Mouse (Mus musculus) MEL (cell line): ENCODE measurements at regions not wholly inside any gene's neighbourhood (a gene's known extent, or its start where the extent isn't known, plus 50 kb on each side); places are given as distances from the start of the nearest gene placed in this dataset.

Source experiments
- DNase-seq: peaks from one replicate; pipeline ENCODE4 v3.0.0; 2011; ENCODE audit warnings: low read depth, low spot score
- H3K27ac ChIP-seq: 2 replicates; pipeline ENCODE4 v1.5.1; 2012; ENCODE audit warnings: low read depth, mild to moderate bottlenecking, control low read depth, low read length, moderate library complexity; ENCODE audit not compliant: control insufficient read depth
- H3K27me3 ChIP-seq, 2 experiments: fragments of 150-350 bp in 1 of 2; sonication (generic) in 1 of 2; 2 replicates each; pipeline ENCODE4 v1.6.1; 2012; ENCODE audit warnings: low read length in 2 of 2, mild to moderate bottlenecking in 2 of 2, improper control_type of control experiment in 1 of 2, moderate library complexity in 1 of 2; ENCODE audit not compliant: insufficient read depth in 2 of 2, control insufficient read depth in 1 of 2
- H3K36me3 ChIP-seq, 2 experiments: 2 replicates each; pipeline ENCODE4 v1.6.1; 2012 to 2014; ENCODE audit warnings: low read length in 2 of 2, improper control_type of control experiment in 1 of 2, inconsistent platforms in 1 of 2, mild to moderate bottlenecking in 1 of 2; ENCODE audit not compliant: insufficient read depth in 2 of 2, control insufficient read depth in 1 of 2
- H3K4me1 ChIP-seq, 2 experiments: fragments of 150-350 bp in 1 of 2; sonication (generic) in 1 of 2; 2 replicates each; pipeline ENCODE4 v1.6.1; 2012; ENCODE audit warnings: low read length in 2 of 2, improper control_type of control experiment in 1 of 2, mild to moderate bottlenecking in 1 of 2; ENCODE audit not compliant: insufficient read depth in 2 of 2, control insufficient read depth in 1 of 2
- H3K4me3 ChIP-seq, 2 experiments: fragments of 150-350 bp in 1 of 2; sonication (generic) in 1 of 2; 2 replicates each; pipeline ENCODE4 v1.5.1; 2012; ENCODE audit warnings: low read depth in 2 of 2, low read length in 2 of 2, mild to moderate bottlenecking in 2 of 2, moderate library complexity in 2 of 2, control low read depth in 1 of 2, improper control_type of control experiment in 1 of 2; ENCODE audit not compliant: control insufficient read depth in 1 of 2, insufficient read depth in 1 of 2
- H3K79me2 ChIP-seq: 2 replicates; pipeline ENCODE4 v1.6.1; 2012; ENCODE audit warnings: mild to moderate bottlenecking, low read length, moderate library complexity; ENCODE audit not compliant: control insufficient read depth, poor library complexity, insufficient read depth
- H3K9ac ChIP-seq: 2 replicates; pipeline ENCODE4 v1.6.1; 2012; ENCODE audit warnings: low read depth, mild to moderate bottlenecking, control low read depth, low read length, moderate library complexity; ENCODE audit not compliant: control insufficient read depth, poor library complexity, severe bottlenecking
- H3K9me3 ChIP-seq: fragments of 150-350 bp; sonication (generic); replicated peaks from 2 replicates; pipeline ENCODE4 v1.6.1; 2012; ENCODE audit warnings: mild to moderate bottlenecking, low read length, improper control_type of control experiment, moderate library complexity; ENCODE audit not compliant: insufficient read depth
- BHLHE40 ChIP-seq: IDR thresholded peaks from 2 replicates; pipeline ENCODE4 v1.6.1; 2012; ENCODE audit warnings: low read depth, mild to moderate bottlenecking, inconsistent platforms, low read length, improper control_type of control experiment, borderline replicate concordance
- CHD1 ChIP-seq: IDR thresholded peaks from 2 replicates; pipeline ENCODE4 v1.6.1; 2012; ENCODE audit warnings: low read depth, mild to moderate bottlenecking, inconsistent platforms, low read length, improper control_type of control experiment
- CHD2 ChIP-seq: IDR thresholded peaks from 2 replicates; pipeline ENCODE4 v1.6.1; 2011; ENCODE audit warnings: low read length, improper control_type of control experiment
- E2F4 ChIP-seq: IDR thresholded peaks from 2 replicates; pipeline ENCODE4 v1.6.1; 2011; ENCODE audit warnings: low read depth, low read length, improper control_type of control experiment, borderline replicate concordance
- ELF1 ChIP-seq: IDR thresholded peaks from 2 replicates; pipeline ENCODE4 v1.6.1; 2014; ENCODE audit warnings: low read depth, mild to moderate bottlenecking, inconsistent platforms, low read length, improper control_type of control experiment, moderate library complexity
- EP300 ChIP-seq, 2 experiments: IDR thresholded peaks; 2 replicates each; pipeline ENCODE4 v1.6.1; 2011; ENCODE audit warnings: improper control_type of control experiment in 2 of 2, low read length in 2 of 2, low read depth in 1 of 2, mild to moderate bottlenecking in 1 of 2
- GABPA ChIP-seq: IDR thresholded peaks from 2 replicates; pipeline ENCODE4 v1.6.1; 2012; ENCODE audit warnings: low read depth, mild to moderate bottlenecking, inconsistent platforms, low read length, improper control_type of control experiment, moderate library complexity
- GATA1 ChIP-seq: IDR thresholded peaks from 2 replicates; pipeline ENCODE4 v1.6.1; 2011; ENCODE audit warnings: low read depth, low read length, improper control_type of control experiment
- NRF1 ChIP-seq: IDR thresholded peaks from 2 replicates; pipeline ENCODE4 v1.6.1; 2014; ENCODE audit warnings: low read depth, mild to moderate bottlenecking, inconsistent platforms, low read length, improper control_type of control experiment, moderate library complexity; ENCODE audit not compliant: poor library complexity, insufficient read depth, severe bottlenecking
- POLR2A ChIP-seq, 2 experiments: IDR thresholded peaks; 2 replicates each; pipeline ENCODE4 v1.6.1; 2011 to 2012; ENCODE audit warnings: low read length in 2 of 2, mild to moderate bottlenecking in 2 of 2, control low read depth in 1 of 2, improper control_type of control experiment in 1 of 2, low read depth in 1 of 2, moderate library complexity in 1 of 2; ENCODE audit not compliant: control insufficient read depth in 1 of 2, insufficient read depth in 1 of 2, poor library complexity in 1 of 2
- POLR2AphosphoS2 ChIP-seq: IDR thresholded peaks from 2 replicates; pipeline ENCODE4 v1.6.1; 2011; ENCODE audit warnings: low read length, improper control_type of control experiment
- POLR2AphosphoS5 ChIP-seq: IDR thresholded peaks from 2 replicates; pipeline ENCODE4 v1.6.1; 2012; ENCODE audit warnings: low read depth, borderline replicate concordance, mild to moderate bottlenecking, inconsistent platforms, low read length, moderate library complexity, mixed read lengths
- RCOR1 ChIP-seq: IDR thresholded peaks from 2 replicates; pipeline ENCODE4 v1.6.1; 2012; ENCODE audit warnings: low read depth, mild to moderate bottlenecking, inconsistent platforms, low read length, improper control_type of control experiment
- TAL1 ChIP-seq: IDR thresholded peaks from 2 replicates; pipeline ENCODE4 v1.6.1; 2012; ENCODE audit warnings: mild to moderate bottlenecking, inconsistent platforms, low read length, moderate library complexity, mixed read lengths
- TBP ChIP-seq: IDR thresholded peaks from 2 replicates; pipeline ENCODE4 v1.8.0; 2011; ENCODE audit warnings: low read depth, low read length, improper control_type of control experiment
- UBTF ChIP-seq: IDR thresholded peaks from 2 replicates; pipeline ENCODE4 v1.6.1; 2012; ENCODE audit warnings: low read depth, mild to moderate bottlenecking, inconsistent platforms, low read length, improper control_type of control experiment, moderate library complexity, borderline replicate concordance; ENCODE audit not compliant: insufficient read depth
- USF1 ChIP-seq: IDR thresholded peaks from 2 replicates; pipeline ENCODE4 v1.6.1; 2014; ENCODE audit warnings: low read depth, mild to moderate bottlenecking, inconsistent platforms, low read length, improper control_type of control experiment, moderate library complexity
- USF2 ChIP-seq, 2 experiments: IDR thresholded peaks; 2 replicates each; pipeline ENCODE4 v1.6.1; 2011 to 2012; ENCODE audit warnings: improper control_type of control experiment in 2 of 2, low read length in 2 of 2, borderline replicate concordance in 1 of 2, inconsistent platforms in 1 of 2, low read depth in 1 of 2, mild to moderate bottlenecking in 1 of 2; ENCODE audit not compliant: insufficient read depth in 1 of 2
- ZC3H11A ChIP-seq: IDR thresholded peaks from 2 replicates; pipeline ENCODE4 v1.6.1; 2012; ENCODE audit warnings: low read depth, mild to moderate bottlenecking, inconsistent platforms, low read length, improper control_type of control experiment
- ZMIZ1 ChIP-seq: IDR thresholded peaks from 2 replicates; pipeline ENCODE4 v1.6.1; 2012; ENCODE audit warnings: low read depth, mild to moderate bottlenecking, inconsistent platforms, low read length, improper control_type of control experiment, moderate library complexity

DNA sequence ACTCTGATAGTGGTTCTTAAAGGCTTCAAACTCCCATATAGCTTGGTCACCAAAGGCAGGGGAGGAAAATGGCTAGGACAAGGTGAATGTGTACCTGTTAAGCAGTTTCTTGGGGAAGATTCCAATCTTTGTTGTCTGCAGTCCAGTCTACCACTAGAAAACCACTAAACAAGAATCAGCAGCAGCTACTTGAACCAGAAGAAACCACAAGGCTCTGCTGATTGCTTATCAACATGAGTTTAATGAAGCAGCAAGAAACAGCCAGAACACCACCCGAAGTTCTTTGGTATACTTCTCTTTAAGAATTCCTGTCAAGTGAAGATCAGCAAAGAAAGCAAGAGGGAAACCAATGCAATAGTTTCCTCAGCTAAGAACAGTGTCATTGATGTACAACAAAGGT is 143.1 kb downstream of the Tpm3-rs7 start (continued):
- no peak for TF ChIP-seq USF2 (IDR thresholded peaks at IDR 0.05; ENCODE audit: borderline replicate concordance in 1 of 2, insufficient read depth in 1 of 2, low read depth in 1 of 2, low read length in 2 of 2)
- TF ChIP-seq POLR2AphosphoS2: no peak

DNA sequence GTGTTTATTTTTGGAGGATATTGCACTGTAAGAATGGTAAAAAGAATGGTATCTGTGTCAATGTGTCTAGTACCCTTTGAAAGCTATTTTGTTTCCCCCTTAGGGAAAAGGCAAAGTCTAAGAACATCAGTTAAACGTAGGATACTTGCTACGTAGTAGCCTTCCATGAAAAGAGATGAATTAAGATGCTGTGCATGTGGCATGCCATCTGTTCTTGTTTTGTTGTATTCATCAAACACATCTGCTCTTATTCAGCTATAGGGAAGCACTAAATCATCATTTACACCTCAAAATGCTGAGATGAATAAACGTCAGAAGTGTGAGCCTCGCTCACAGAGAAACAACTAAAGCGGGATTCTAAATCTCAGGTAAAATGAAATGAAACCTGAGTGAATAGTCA is 154.7 kb downstream of the Tpm3-rs7 start:
- H3K79me2 ChIP-seq: no peaks in the 10 kb centered on the region
- H3K27ac ChIP-seq: no peak overlapping the region
- TF ChIP-seq GATA1: no peak
- TF ChIP-seq POLR2AphosphoS5: no peak
- no peak for TF ChIP-seq CHD1
- TF ChIP-seq NRF1: no peak
- TF ChIP-seq ELF1: no peak
- TF ChIP-seq GABPA: no peak
- no peak for TF ChIP-seq ZC3H11A
- TF ChIP-seq E2F4: no peak
- TF ChIP-seq ZMIZ1: no peak
- no peak for TF ChIP-seq USF2 (IDR thresholded peaks at IDR 0.05; ENCODE audit: borderline replicate concordance in 1 of 2, insufficient read depth in 1 of 2, low read depth in 1 of 2, low read length in 2 of 2)
- TF ChIP-seq TAL1: no peak
- no peak for TF ChIP-seq UBTF
- no peak for TF ChIP-seq USF1
- DNase-seq: peak; percentile 13
- H3K4me3 ChIP-seq: peak overlapping the region in 1 of 2 experiments; percentile 94; a peak in 3 of 4 replicates
- peaks cover 0 to 5% of the 10 kb centered on the region in 2 experiments; a peak in 1 of 4 replicates for H3K4me1 ChIP-seq
- no peaks in the 10 kb centered on the region for H3K9me3 ChIP-seq
- peak overlapping the region; percentile 25; the same call in 1 of the 2 replicates for H3K9ac ChIP-seq
- no peaks in the 10 kb centered on the region for H3K27me3 ChIP-seq
- peaks cover 0 to 2% of the 10 kb centered on the region in 2 experiments; a peak in 2 of 4 replicates for H3K36me3 ChIP-seq

DNA sequence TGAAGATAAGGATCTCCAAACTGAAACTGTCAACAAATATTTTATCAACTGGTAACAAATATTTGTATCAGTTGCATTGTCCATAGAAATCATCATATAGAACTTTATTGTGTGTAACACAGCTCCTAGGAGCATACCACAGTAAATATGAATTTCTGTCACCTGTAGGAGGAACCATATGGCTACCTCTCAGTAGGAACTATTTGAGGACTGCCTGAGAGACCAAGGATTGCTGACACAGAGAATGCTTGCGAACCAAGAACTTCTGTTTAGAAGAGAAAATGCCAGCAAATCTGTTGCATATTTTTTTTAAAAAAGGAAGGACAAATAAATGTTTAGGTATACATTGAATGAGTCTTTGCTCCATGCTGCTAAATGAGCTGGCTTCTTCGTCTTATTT is 155.6 kb downstream of the Tpm3-rs7 start:
- no peak overlapping the region for H3K9ac ChIP-seq
- peak; percentile 12 for DNase-seq
- TF ChIP-seq BHLHE40 (no peak), TBP (no peak), EP300 (IDR thresholded peaks at IDR 0.05; ENCODE audit: low read depth in 1 of 2, low read length in 2 of 2) (no peak), CHD2 (no peak), POLR2A (IDR thresholded peaks at IDR 0.05; ENCODE audit: control insufficient read depth in 1 of 2, insufficient read depth in 1 of 2, low read depth in 1 of 2, low read length in 2 of 2, poor library complexity in 1 of 2) (no peak), RCOR1 (no peak)

More for the DNA sequence above, 155.6 kb downstream of the Tpm3-rs7 start:
- no peaks in the 10 kb centered on the region for H3K79me2 ChIP-seq
- H3K36me3 ChIP-seq: peaks cover 0 to 2% of the 10 kb centered on the region in 2 experiments; a peak in 2 of 4 replicates
- no peaks in the 10 kb centered on the region for H3K27me3 ChIP-seq
- H3K9me3 ChIP-seq: no peaks in the 10 kb centered on the region
- peaks cover 0 to 5% of the 10 kb centered on the region in 2 experiments; a peak in 1 of 4 replicates for H3K4me1 ChIP-seq
- peak overlapping the region in 1 of 2 experiments; percentile 94; a peak in 2 of 4 replicates for H3K4me3 ChIP-seq
- no peak overlapping the region for H3K27ac ChIP-seq
